Mouse (Mus musculus): ENCODE data around the gene Pnmal2. TPM values are rescaled to one million over a fixed set of nuclear protein-coding genes. Genes with fewer than 3 reads are reported as not detected.
A peak's percentile ranks its signal among the peaks of the same experiment; 100 is the strongest.

The Pnmal2 gene
- 3.3 and 3.6 TPM in 2 replicates for polyA plus RNA-seq (2015; fragmentation: Nextera tagmentation; extraction: Ambion mirVana)

DNA sequence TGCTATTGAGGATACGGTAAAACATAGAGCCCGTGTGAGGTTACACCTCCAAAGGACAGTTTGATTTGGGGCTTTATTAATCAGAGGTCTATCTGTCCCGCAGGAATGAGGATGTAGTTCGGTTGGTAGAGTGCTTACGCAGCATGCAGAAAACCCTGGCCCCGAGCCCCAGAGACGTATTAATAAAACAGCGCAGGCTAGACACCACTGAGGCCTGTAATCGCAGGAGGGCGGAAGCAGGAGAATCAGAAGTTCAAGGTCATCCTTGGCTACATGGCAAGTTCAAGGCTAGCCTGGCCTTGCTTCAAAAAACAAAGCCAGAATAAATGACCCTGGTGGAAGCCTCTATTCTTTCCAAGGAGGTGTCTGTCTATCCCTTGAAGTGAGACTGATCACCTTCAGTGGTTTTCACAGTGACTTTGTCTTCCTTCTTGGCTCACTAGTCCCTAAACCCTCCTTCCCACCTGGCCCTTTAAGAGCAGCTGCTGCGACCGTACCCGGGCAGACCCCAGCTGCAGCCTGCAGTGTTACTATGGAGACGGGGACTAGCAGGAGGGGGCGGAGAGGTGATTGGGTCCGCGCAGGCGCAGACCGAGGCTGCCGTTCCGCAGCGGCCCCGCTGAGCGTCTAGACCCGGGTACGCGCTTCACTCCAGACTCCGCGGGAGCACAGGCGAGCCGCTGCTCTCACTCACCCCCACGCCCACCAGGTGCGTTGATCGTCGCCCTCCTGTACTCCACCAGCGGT is at the start of gene Pnmal2:
Gene Pnmal2 (plus strand): TSS at position 622 of the 747 bp plus-strand sequence.
- no peaks in the 10 kb centered on the region for H3K9me3 ChIP-seq (ENCODE audit: control insufficient read depth)
- TF ChIP-seq CTCF (IDR thresholded peaks at IDR 0.05; ENCODE audit: low read depth): no peak
- H3K4me2 ChIP-seq (replicated peaks; ENCODE audit: low read depth): peak within 1 kb of the TSS; percentile 78
- no peak within 1 kb of the TSS for H3K27ac ChIP-seq (ENCODE audit: low read depth, low read length)
- H3K27me3 ChIP-seq (replicated peaks; ENCODE audit: control insufficient read depth, insufficient read depth, low read length): peaks cover 49% of the 10 kb centered on the region
- peak within 1 kb of the TSS; percentile 44; the same call in 1 of the 2 replicates for H3K9ac ChIP-seq (ENCODE audit: low read depth, low read length)
- peak within 1 kb of the TSS; percentile 57 for H3K4me3 ChIP-seq (ENCODE audit: low read depth, low read length)
- H3K36me3 ChIP-seq (ENCODE audit: control insufficient read depth, insufficient read depth): no peaks in the 10 kb centered on the region
- peak; percentile 28; the same call in 1 of the 2 replicates for ATAC-seq
- WGBS: 19% methylated on average over 36 of the region's 36 CpGs
- peaks cover 5% of the 10 kb centered on the region; the same call in 1 of the 2 replicates for H3K4me1 ChIP-seq (replicated peaks; ENCODE audit: control insufficient read depth, insufficient read depth, low read length)

DNA sequence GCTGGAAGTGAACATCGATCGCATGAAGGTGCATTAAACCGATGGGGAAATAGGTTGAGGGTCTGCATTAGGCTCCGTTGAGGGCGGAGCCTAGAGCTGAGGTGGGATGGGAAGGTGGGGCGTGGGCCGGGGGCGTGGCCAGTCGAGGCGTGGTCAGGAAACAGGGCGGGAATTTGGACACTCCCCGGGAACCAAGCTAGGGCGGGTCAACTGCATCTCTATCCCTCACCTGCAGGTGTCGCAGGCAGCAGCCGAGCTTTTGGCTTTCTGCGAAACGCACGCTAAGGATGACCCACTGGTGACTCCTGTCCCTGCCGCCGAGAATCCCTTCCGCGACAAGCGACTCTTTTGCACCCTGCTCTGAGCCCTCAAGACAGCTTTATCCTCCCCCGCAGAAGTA is 49.5 kb upstream of the Pnmal2 start:
- under 1% methylated on average over 24 of the region's 24 CpGs for WGBS
- H3K27ac ChIP-seq (ENCODE audit: low read depth, low read length): no peak overlapping the region

DNA sequence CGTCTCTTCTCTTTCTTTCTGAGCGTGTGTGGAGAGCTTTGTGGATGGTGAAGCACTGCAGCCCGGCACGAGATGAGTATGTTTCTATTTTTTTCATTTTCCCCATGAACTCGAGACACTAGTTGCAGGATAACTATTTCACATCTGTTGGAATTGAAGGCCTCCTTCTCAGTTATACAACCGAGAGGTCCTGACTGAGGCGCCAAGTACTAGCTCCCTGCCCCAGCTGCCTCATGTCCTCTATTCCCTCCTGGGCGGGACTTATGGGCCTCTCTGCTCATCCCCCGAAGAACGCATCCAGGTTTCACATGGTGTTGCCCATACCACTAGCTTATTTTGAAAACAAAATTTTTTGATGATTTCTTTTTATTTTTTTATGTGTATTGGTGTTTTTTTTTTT is 49.0 kb upstream of the Pnmal2 start:
- Histone ChIP-seq H3K9me3 (ENCODE audit: control insufficient read depth) (no peaks in the 10 kb centered on the region), H3K27me3 (replicated peaks; ENCODE audit: control insufficient read depth, insufficient read depth, low read length) (peaks cover 39% of the 10 kb centered on the region), H3K4me2 (replicated peaks; ENCODE audit: low read depth) (peak overlapping the region; percentile 49), H3K36me3 (ENCODE audit: control insufficient read depth, insufficient read depth) (no peaks in the 10 kb centered on the region), H3K4me3 (ENCODE audit: low read depth, low read length) (no peak overlapping the region), H3K4me1 (replicated peaks; ENCODE audit: control insufficient read depth, insufficient read depth, low read length) (0 out of 2 replicates have a peak, but pooled peaks cover 5% of the 10 kb centered on the region), H3K27ac (ENCODE audit: low read depth, low read length) (no peak overlapping the region), H3K9ac (ENCODE audit: low read depth, low read length) (no peak overlapping the region)
- ATAC-seq: no peak
- 30% methylated on average over 10 of the region's 10 CpGs for WGBS
- TF ChIP-seq CTCF (IDR thresholded peaks at IDR 0.05; ENCODE audit: low read depth): no peak

More for the DNA sequence above, 49.5 kb upstream of the Pnmal2 start:
- Histone ChIP-seq H3K4me2 (replicated peaks; ENCODE audit: low read depth) (peak overlapping the region; percentile 49), H3K9ac (ENCODE audit: low read depth, low read length) (no peak overlapping the region), H3K4me3 (ENCODE audit: low read depth, low read length) (no peak overlapping the region), H3K27me3 (replicated peaks; ENCODE audit: control insufficient read depth, insufficient read depth, low read length) (peaks cover 37% of the 10 kb centered on the region), H3K4me1 (replicated peaks; ENCODE audit: control insufficient read depth, insufficient read depth, low read length) (0 out of 2 replicates have a peak, but pooled peaks cover 5% of the 10 kb centered on the region), H3K36me3 (ENCODE audit: control insufficient read depth, insufficient read depth) (no peaks in the 10 kb centered on the region), H3K9me3 (ENCODE audit: control insufficient read depth) (no peaks in the 10 kb centered on the region)
- peak; percentile 92 for TF ChIP-seq CTCF (IDR thresholded peaks at IDR 0.05; ENCODE audit: low read depth)
- ATAC-seq: no peak

DNA sequence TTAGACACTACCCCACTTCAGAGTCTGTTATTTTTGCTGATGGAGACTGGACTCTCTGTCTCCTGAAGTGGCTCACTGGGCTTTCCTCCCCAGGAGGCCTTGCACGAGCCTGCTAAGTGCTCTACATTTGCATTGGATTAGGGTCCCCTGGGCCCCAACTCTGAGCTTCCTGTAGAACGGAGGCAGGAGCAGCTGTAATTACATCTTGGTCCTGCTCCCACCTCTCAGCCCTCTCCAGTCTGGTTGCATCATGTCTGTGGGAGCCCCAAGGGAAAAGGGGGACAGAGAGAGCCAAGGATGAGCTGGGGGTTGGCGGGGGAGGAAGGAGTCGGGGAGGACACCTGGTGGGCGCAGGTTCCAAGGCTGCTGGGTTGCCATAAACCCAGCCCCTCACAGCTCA is 44.0 kb upstream of the Pnmal2 start:
- 35% methylated on average over 5 of the region's 5 CpGs for WGBS
- peaks cover 4% of the 10 kb centered on the region; the same call in 1 of the 2 replicates for H3K27me3 ChIP-seq (replicated peaks; ENCODE audit: control insufficient read depth, insufficient read depth, low read length)
- H3K9me3 ChIP-seq (ENCODE audit: control insufficient read depth): no peaks in the 10 kb centered on the region
- 0 out of 2 replicates have a peak, but pooled peaks cover under 1% of the 10 kb centered on the region for H3K4me1 ChIP-seq (replicated peaks; ENCODE audit: control insufficient read depth, insufficient read depth, low read length)
- ATAC-seq: no peak
- no peak for TF ChIP-seq CTCF (IDR thresholded peaks at IDR 0.05; ENCODE audit: low read depth)
- H3K27ac ChIP-seq (ENCODE audit: low read depth, low read length): no peak overlapping the region
- no peak overlapping the region for H3K4me2 ChIP-seq (replicated peaks; ENCODE audit: low read depth)
- no peak overlapping the region for H3K9ac ChIP-seq (ENCODE audit: low read depth, low read length)
- H3K36me3 ChIP-seq (ENCODE audit: control insufficient read depth, insufficient read depth): no peaks in the 10 kb centered on the region
- H3K4me3 ChIP-seq (ENCODE audit: low read depth, low read length): no peak overlapping the region

DNA sequence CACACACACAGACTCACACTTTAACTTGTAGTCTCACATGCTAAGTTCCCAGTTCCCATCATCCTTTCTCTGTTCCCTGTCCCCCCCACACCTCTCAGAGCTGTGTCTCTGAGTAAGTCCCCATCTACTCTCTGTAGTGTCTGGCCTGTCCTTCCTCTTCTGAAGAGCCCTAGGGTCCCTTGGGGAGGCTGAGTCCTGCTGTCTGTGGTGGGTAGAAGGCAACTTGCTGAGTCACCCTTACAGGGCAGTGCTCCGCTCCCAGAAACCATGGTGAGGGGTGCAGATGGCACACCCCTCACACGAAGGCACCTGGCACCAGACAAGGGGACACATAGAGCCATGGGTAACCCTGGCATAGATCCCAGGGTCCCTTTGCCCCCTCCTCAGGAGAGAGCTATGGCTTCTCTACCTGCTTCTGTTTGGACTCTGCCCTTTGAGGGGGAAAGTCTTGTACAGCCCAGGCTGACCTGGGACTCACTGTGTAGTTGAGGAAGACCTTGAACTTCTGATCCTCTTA is 41.0 kb upstream of the Pnmal2 start:
- H3K9ac ChIP-seq (ENCODE audit: low read depth, low read length): no peak overlapping the region
- peaks cover 4% of the 10 kb centered on the region; the same call in 1 of the 2 replicates for H3K27me3 ChIP-seq (replicated peaks; ENCODE audit: control insufficient read depth, insufficient read depth, low read length)
- WGBS: 81% methylated on average over 2 of the region's 2 CpGs
- no peak overlapping the region for H3K4me2 ChIP-seq (replicated peaks; ENCODE audit: low read depth)
- no peaks in the 10 kb centered on the region for H3K4me1 ChIP-seq (replicated peaks; ENCODE audit: control insufficient read depth, insufficient read depth, low read length)
- no peaks in the 10 kb centered on the region for H3K36me3 ChIP-seq (ENCODE audit: control insufficient read depth, insufficient read depth)
- ATAC-seq: no peak
- H3K9me3 ChIP-seq (ENCODE audit: control insufficient read depth): no peaks in the 10 kb centered on the region
- TF ChIP-seq CTCF (IDR thresholded peaks at IDR 0.05; ENCODE audit: low read depth): no peak
- no peak overlapping the region for H3K4me3 ChIP-seq (ENCODE audit: low read depth, low read length)
- no peak overlapping the region for H3K27ac ChIP-seq (ENCODE audit: low read depth, low read length)

DNA sequence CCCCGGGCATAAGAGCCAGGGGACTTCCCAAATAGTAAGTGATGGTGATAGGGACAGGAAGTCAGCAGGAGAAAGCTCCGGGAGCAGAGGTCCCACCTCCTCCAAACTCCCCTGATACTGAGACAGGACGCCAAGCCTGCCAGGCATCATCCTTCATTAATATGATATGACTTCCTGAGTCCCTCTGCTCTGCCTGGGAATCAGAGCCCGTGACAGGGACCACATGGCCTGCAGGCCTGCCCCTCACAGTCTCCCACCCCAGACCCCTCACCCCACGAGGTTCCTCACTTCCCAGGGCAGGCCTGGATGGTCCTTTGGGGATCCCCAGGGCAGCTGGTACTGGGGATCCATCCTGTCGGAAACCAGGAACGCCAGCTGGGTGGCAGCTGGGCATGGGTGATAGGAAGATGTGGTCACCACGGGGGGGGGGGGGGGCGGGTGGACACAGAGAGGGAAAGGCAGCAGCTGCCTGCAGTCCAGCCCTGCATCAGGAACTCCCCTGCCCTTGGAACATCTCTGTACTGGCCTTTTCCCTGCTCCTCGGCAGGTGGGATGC is 40.3 kb upstream of the Pnmal2 start:
- H3K9ac ChIP-seq (ENCODE audit: low read depth, low read length): no peak overlapping the region
- H3K27ac ChIP-seq (ENCODE audit: low read depth, low read length): no peak overlapping the region

More for the DNA sequence above, 40.3 kb upstream of the Pnmal2 start:
- Histone ChIP-seq H3K4me2 (replicated peaks; ENCODE audit: low read depth) (no peak overlapping the region), H3K9me3 (ENCODE audit: control insufficient read depth) (no peaks in the 10 kb centered on the region), H3K4me3 (ENCODE audit: low read depth, low read length) (no peak overlapping the region), H3K4me1 (replicated peaks; ENCODE audit: control insufficient read depth, insufficient read depth, low read length) (no peaks in the 10 kb centered on the region), H3K36me3 (ENCODE audit: control insufficient read depth, insufficient read depth) (no peaks in the 10 kb centered on the region), H3K27me3 (replicated peaks; ENCODE audit: control insufficient read depth, insufficient read depth, low read length) (peaks cover 4% of the 10 kb centered on the region; the same call in 1 of the 2 replicates)
- no peak for TF ChIP-seq CTCF (IDR thresholded peaks at IDR 0.05; ENCODE audit: low read depth)
- ATAC-seq: no peak
- 52% methylated on average over 9 of the region's 10 CpGs for WGBS
